Mouse (Mus musculus) liver, adult 2 months (tissue): Measurements from ENCODE around the gene Pla2g4e.

Source experiments
- CTCF ChIP-seq: fragments of 200-500 bp; IDR thresholded peaks from 2 replicates; pipeline ENCODE4 v1.5.1; 2011; ENCODE audit warnings: low read depth, low read length, control low read depth
- POLR2A ChIP-seq: fragments of 200-500 bp; IDR thresholded peaks from 2 replicates; pipeline ENCODE4 v1.6.1; 2011; ENCODE audit warnings: low read length, control low read depth; ENCODE audit not compliant: insufficient read depth; ENCODE audit errors: extremely low read depth

DNA sequence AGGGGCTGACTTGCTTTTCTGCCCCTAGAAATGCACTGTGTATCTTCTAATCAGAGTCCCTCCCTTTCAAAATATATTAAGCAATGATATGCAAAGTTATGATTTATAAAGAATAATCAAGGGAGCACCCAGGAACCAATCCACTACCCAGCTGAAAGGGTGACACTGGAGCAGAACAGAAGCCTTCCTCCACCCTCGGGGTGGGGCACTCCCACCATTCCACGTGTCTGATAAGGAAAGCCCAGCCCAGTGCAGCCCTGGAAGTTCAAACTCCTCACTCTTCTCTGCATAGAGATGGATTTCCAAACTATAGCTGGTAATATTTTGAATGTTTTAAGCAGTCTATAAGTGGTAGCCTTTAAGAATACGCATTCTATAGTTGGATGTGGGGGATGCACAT, 13.5 kb downstream of the Pla2g4e start:
- TF ChIP-seq POLR2A (no peak), CTCF (no peak)
